Mouse (Mus musculus) limb, embryonic 14.5 days (tissue): ENCODE measurements at regions not wholly inside any gene's neighbourhood (a gene's known extent, or its start where the extent isn't known, plus 50 kb on each side); places are given as distances from the start of the nearest gene placed in this dataset.

ENCODE experiments used
- ATAC-seq: fragments of 200-750 bp; cut with Nextera tagmentation; 2 replicates; pipeline ENCODE4 v1.8.0; 2017; ENCODE audit warnings: low read depth, moderate number of reproducible peaks, moderate TSS enrichment; ENCODE audit not compliant: low FRiP score
- DNase-seq: peaks from one replicate; pipeline ENCODE4 v3.0.0-alpha.2; 2015; ENCODE audit warnings: low spot score
- H3K27ac ChIP-seq: fragments of 300-500 bp; sonication (generic); replicated peaks from 2 replicates; pipeline ENCODE4 v1.5.1; 2014; ENCODE audit warnings: low read depth, mild to moderate bottlenecking, low read length, moderate library complexity, mixed read lengths
- H3K27me3 ChIP-seq: fragments of 300-500 bp; sonication (generic); 2 replicates; pipeline ENCODE4 v1.6.1; 2014; ENCODE audit warnings: low read length, mixed read lengths; ENCODE audit not compliant: control insufficient read depth, insufficient read depth
- H3K36me3 ChIP-seq: fragments of 300-500 bp; sonication (generic); 2 replicates; pipeline ENCODE4 v1.6.1; 2014; ENCODE audit warnings: mild to moderate bottlenecking, low read length, moderate library complexity, mixed read lengths; ENCODE audit not compliant: control insufficient read depth, insufficient read depth
- H3K4me1 ChIP-seq: fragments of 300-500 bp; sonication (generic); 2 replicates; pipeline ENCODE4 v1.6.1; 2014; ENCODE audit warnings: antibody characterized with exemption, low read length, mixed read lengths; ENCODE audit not compliant: control insufficient read depth, insufficient read depth
- H3K4me2 ChIP-seq: fragments of 300-500 bp; sonication (generic); replicated peaks from 2 replicates; pipeline ENCODE4 v1.6.1; 2014; ENCODE audit warnings: low read depth, mild to moderate bottlenecking, low read length, moderate library complexity; ENCODE audit not compliant: severe bottlenecking
- H3K4me3 ChIP-seq: fragments of 300-500 bp; sonication (generic); replicated peaks from 2 replicates; pipeline ENCODE4 v1.5.1; 2014; ENCODE audit warnings: low read length
- H3K9ac ChIP-seq: fragments of 300-500 bp; sonication (generic); 2 replicates; pipeline ENCODE4 v1.6.1; 2014; ENCODE audit warnings: mild to moderate bottlenecking, low read depth, low read length, moderate library complexity; ENCODE audit not compliant: severe bottlenecking
- H3K9me3 ChIP-seq: fragments of 300-500 bp; sonication (generic); 2 replicates; pipeline ENCODE4 v1.6.1; 2016; ENCODE audit warnings: low read length; ENCODE audit not compliant: control insufficient read depth
- POLR2A ChIP-seq: fragments of 200-500 bp; IDR thresholded peaks from 2 replicates; pipeline ENCODE4 v1.8.0; 2012; ENCODE audit warnings: inconsistent platforms, mild to moderate bottlenecking, moderate library complexity, borderline replicate concordance; ENCODE audit not compliant: insufficient read depth, insufficient read length; ENCODE audit errors: extremely low read depth
- WGBS: fragments of 180-500 bp; shearing (Covaris S2); extraction: QIAGEN DNeasy Blood & Tissue Kit; methylation state at CpG from one replicate; pipeline ENCODE4 v1.1.7; 2014; 5-methylcytosine and 5-hydroxymethylcytosine counted together

- Histone ChIP-seq H3K27me3 (no peaks in the 10 kb centered on the region), H3K9me3 (no peaks in the 10 kb centered on the region), H3K4me2 (peak overlapping the region; percentile 11; the same call in 1 of the 2 replicates), H3K4me1 (peaks cover 5% of the 10 kb centered on the region; the same call in 1 of the 2 replicates), H3K36me3 (no peaks in the 10 kb centered on the region), H3K4me3 (no peak overlapping the region), H3K27ac (no peak overlapping the region), H3K9ac (no peak overlapping the region)
- TF ChIP-seq POLR2A: no peak
- ATAC-seq (no peak), DNase-seq (peak; percentile 23)
- WGBS: 29% methylated on average over 7 of the region's 7 CpGs
These were observed 193.5 kb downstream of the Rdh14 start for GRCm38 (mm10) chr12:10584026-10584425.

GRCm38 (mm10) chr12:10589537-10589936, 199.0 kb downstream of the Rdh14 start:
- H3K4me3 ChIP-seq: no peak overlapping the region
- no peak overlapping the region for H3K27ac ChIP-seq
- H3K27me3 ChIP-seq: no peaks in the 10 kb centered on the region
- ATAC-seq: peak; percentile 88
- no peak overlapping the region for H3K4me2 ChIP-seq
- peak; percentile 96 for DNase-seq
- no peak overlapping the region for H3K9ac ChIP-seq
- no peaks in the 10 kb centered on the region for H3K36me3 ChIP-seq
- no peak for TF ChIP-seq POLR2A
- H3K9me3 ChIP-seq: no peaks in the 10 kb centered on the region
- 34% methylated on average over 8 of the region's 8 CpGs for WGBS
- peaks cover 2% of the 10 kb centered on the region; the same call in 1 of the 2 replicates for H3K4me1 ChIP-seq

- WGBS: 16% methylated on average over 7 of the region's 7 CpGs
- TF ChIP-seq POLR2A: 0 out of 2 replicates have a peak, but pooled peaks have one; percentile 12
- Histone ChIP-seq H3K4me1 (no peaks in the 10 kb centered on the region), H3K27ac (no peak overlapping the region), H3K9me3 (no peaks in the 10 kb centered on the region), H3K27me3 (no peaks in the 10 kb centered on the region), H3K36me3 (no peaks in the 10 kb centered on the region), H3K4me3 (no peak overlapping the region), H3K4me2 (no peak overlapping the region), H3K9ac (no peak overlapping the region)
- peak; percentile 42 for DNase-seq
- no peak for ATAC-seq
These were observed 207.6 kb downstream of the Rdh14 start for GRCm38 (mm10) chr12:10597976-10598746.

GRCm38 (mm10) chr12:10600111-10600510, 209.5 kb downstream of the Rdh14 start:
- no peak overlapping the region for H3K27ac ChIP-seq
- no peak overlapping the region for H3K4me3 ChIP-seq
- no peak overlapping the region for H3K4me2 ChIP-seq
- H3K27me3 ChIP-seq: no peaks in the 10 kb centered on the region
- H3K9me3 ChIP-seq: no peaks in the 10 kb centered on the region
- H3K4me1 ChIP-seq: no peaks in the 10 kb centered on the region
- no peaks in the 10 kb centered on the region for H3K36me3 ChIP-seq
- ATAC-seq (no peak), DNase-seq (no peak)
- H3K9ac ChIP-seq: no peak overlapping the region
- TF ChIP-seq POLR2A: no peak
- 62% methylated on average over 6 of the region's 6 CpGs for WGBS

- H3K9ac ChIP-seq: no peak overlapping the region
- no peaks in the 10 kb centered on the region for H3K27me3 ChIP-seq
- no peak overlapping the region for H3K27ac ChIP-seq
- no peak overlapping the region for H3K4me3 ChIP-seq
- no peaks in the 10 kb centered on the region for H3K4me1 ChIP-seq
- H3K9me3 ChIP-seq: no peaks in the 10 kb centered on the region
- ATAC-seq (no peak), DNase-seq (no peak)
- TF ChIP-seq POLR2A: no peak
- no peak overlapping the region for H3K4me2 ChIP-seq
- no peaks in the 10 kb centered on the region for H3K36me3 ChIP-seq
These were observed 227.7 kb downstream of the Rdh14 start for GRCm38 (mm10) chr12:10618319-10618718.
